Mouse (Mus musculus): Measurements from ENCODE around the gene Fam222a. TPM values are rescaled to one million over a fixed set of nuclear protein-coding genes. Genes with fewer than 3 reads are reported as not detected.

Fam222a gene
- total RNA-seq (2021) = under 1 TPM; 0.22 to 0.28 TPM
- long read RNA-seq, experiment 1 = 0 reads
- long read RNA-seq, experiment 2 = 0 reads

- intact Hi-C loops (cut with DNase I) = no loop called here
- peak; percentile 31 to 43 for DNase-seq
Measured at GRCm38 (mm10) chr5:114567565-114568197, at the start of gene Fam222a. Gene Fam222a (plus strand): TSS chr5:114568016.

- intact Hi-C loops (cut with DNase I) = no loop called here
- no peak for DNase-seq
Measured at GRCm38 (mm10) chr5:114528355-114528754, 39.5 kb upstream of the Fam222a start.

GRCm38 (mm10) chr5:114530337-114530736 is 37.5 kb upstream of the Fam222a start:
- DNase-seq = no peak
- intact Hi-C loops (cut with DNase I) = no loop called here

GRCm38 (mm10) chr5:114532055-114532454 is 35.8 kb upstream of the Fam222a start:
- intact Hi-C loops (cut with DNase I) = no loop called here

GRCm38 (mm10) chr5:114537308-114538020 is 30.4 kb upstream of the Fam222a start:
- intact Hi-C loops (cut with DNase I) = no loop called here
- no peak for DNase-seq

More at GRCm38 (mm10) chr5:114532055-114532454, 35.8 kb upstream of the Fam222a start:
- no peak for DNase-seq

- DNase-seq = no peak
- intact Hi-C loops (cut with DNase I) = no loop called here
Measured at GRCm38 (mm10) chr5:114538021-114538405, 29.8 kb upstream of the Fam222a start.

GRCm38 (mm10) chr5:114538752-114539151 is 29.1 kb upstream of the Fam222a start:
- intact Hi-C loops (cut with DNase I) = no loop called here
- DNase-seq = no peak

- intact Hi-C loops (cut with DNase I) = no loop called here
- DNase-seq = no peak
Measured at GRCm38 (mm10) chr5:114539766-114540165, 28.1 kb upstream of the Fam222a start.

- intact Hi-C loops (cut with DNase I) = no loop called here
- DNase-seq = no peak
Measured at GRCm38 (mm10) chr5:114541656-114542445, 26.0 kb upstream of the Fam222a start.

- intact Hi-C loops (cut with DNase I) = no loop called here
- DNase-seq = no peak
Measured at GRCm38 (mm10) chr5:114543656-114544055, 24.2 kb upstream of the Fam222a start.

- intact Hi-C loops (cut with DNase I) = no loop called here
- DNase-seq = no peak
Measured at GRCm38 (mm10) chr5:114544205-114544604, 23.6 kb upstream of the Fam222a start.

- DNase-seq = no peak
- intact Hi-C loops (cut with DNase I) = no loop called here
Measured at GRCm38 (mm10) chr5:114545076-114545475, 22.7 kb upstream of the Fam222a start.

GRCm38 (mm10) chr5:114548976-114549375 is 18.8 kb upstream of the Fam222a start:
- no peak for DNase-seq
- intact Hi-C loops (cut with DNase I) = no loop called here

- no peak for DNase-seq
- intact Hi-C loops (cut with DNase I) = no loop called here
Measured at GRCm38 (mm10) chr5:114549770-114550169, 18.0 kb upstream of the Fam222a start.

GRCm38 (mm10) chr5:114550431-114550830 is 17.4 kb upstream of the Fam222a start:
- no peak for DNase-seq
- intact Hi-C loops (cut with DNase I) = no loop called here

GRCm38 (mm10) chr5:114550886-114551492 is 16.8 kb upstream of the Fam222a start:
- no peak for DNase-seq
- intact Hi-C loops (cut with DNase I) = no loop called here

GRCm38 (mm10) chr5:114552507-114553208 is 15.2 kb upstream of the Fam222a start:
- DNase-seq = no peak
- intact Hi-C loops (cut with DNase I) = no loop called here

GRCm38 (mm10) chr5:114553706-114554105 is 14.1 kb upstream of the Fam222a start:
- intact Hi-C loops (cut with DNase I) = no loop called here
- no peak for DNase-seq

- intact Hi-C loops (cut with DNase I) = no loop called here
- no peak for DNase-seq
Measured at GRCm38 (mm10) chr5:114555424-114555823, 12.4 kb upstream of the Fam222a start.

GRCm38 (mm10) chr5:114556109-114556508 is 11.7 kb upstream of the Fam222a start:
- intact Hi-C loops (cut with DNase I) = no loop called here
- no peak for DNase-seq

Measured in gastrocnemius, postnatal 36 days (tissue).